Mouse (Mus musculus) hindbrain, embryonic 16.5 days (tissue): ENCODE measurements around the gene Oxct1. TPM values are rescaled to one million over a fixed set of nuclear protein-coding genes. Genes with fewer than 3 reads are reported as not detected.
A peak's percentile ranks its signal among the peaks of the same experiment; 100 is the strongest.

Experiments
- ATAC-seq: fragments of 200-750 bp; cut with Nextera tagmentation; 2 replicates; pipeline ENCODE4 v1.8.0; 2017; ENCODE audit warnings: moderate TSS enrichment, moderate library complexity
- H3K27ac ChIP-seq: fragments of 300-500 bp; sonication (generic); 2 replicates; pipeline ENCODE4 v1.5.1; 2014; ENCODE audit warnings: low read depth, mild to moderate bottlenecking, control low read depth, low read length, moderate library complexity
- H3K27me3 ChIP-seq: fragments of 300-500 bp; sonication (generic); replicated peaks from 2 replicates; pipeline ENCODE4 v1.6.1; 2014; ENCODE audit warnings: low read length; ENCODE audit not compliant: control insufficient read depth, insufficient read depth
- H3K36me3 ChIP-seq: fragments of 300-500 bp; sonication (generic); 2 replicates; pipeline ENCODE4 v1.6.1; 2014; ENCODE audit warnings: mild to moderate bottlenecking, low read length, moderate library complexity, mixed read lengths; ENCODE audit not compliant: control insufficient read depth, insufficient read depth
- H3K4me1 ChIP-seq: fragments of 300-500 bp; sonication (generic); 2 replicates; pipeline ENCODE4 v1.6.1; 2014; ENCODE audit warnings: low read depth, low read length; ENCODE audit not compliant: control insufficient read depth, insufficient read depth
- H3K4me2 ChIP-seq: fragments of 300-500 bp; sonication (generic); 2 replicates; pipeline ENCODE4 v1.6.1; 2014; ENCODE audit warnings: mild to moderate bottlenecking, low read length, control low read depth, moderate library complexity
- H3K4me3 ChIP-seq: fragments of 300-500 bp; sonication (generic); 2 replicates; pipeline ENCODE4 v1.5.1; 2014; ENCODE audit warnings: mild to moderate bottlenecking, low read length, control low read depth, moderate library complexity
- H3K9ac ChIP-seq: fragments of 300-500 bp; sonication (generic); 2 replicates; pipeline ENCODE4 v1.6.1; 2014; ENCODE audit warnings: low read depth, mild to moderate bottlenecking, control low read depth, low read length, moderate library complexity
- H3K9me3 ChIP-seq: fragments of 300-500 bp; sonication (generic); 2 replicates; pipeline ENCODE4 v1.6.1; 2014; ENCODE audit warnings: mild to moderate bottlenecking, low read length, moderate library complexity; ENCODE audit not compliant: control insufficient read depth
- WGBS: fragments of 180-500 bp; shearing (Covaris S2); extraction: QIAGEN DNeasy Blood & Tissue Kit; methylation state at CpG from one replicate; pipeline ENCODE4 v1.1.7; 2014; 5-methylcytosine and 5-hydroxymethylcytosine counted together
- polyA plus RNA-seq: library from polyadenylated mRNA; unstranded; fragments of >200 nt; fragmentation: Nextera tagmentation; extraction: Ambion mirVana; gene quantifications from 2 replicates; pipeline ENCODE4 v1.2.1, GENCODE M21; 2015

Gene Oxct1
- polyA plus RNA-seq, 1 experiment from 2014 or later = 495 TPM

DNA sequence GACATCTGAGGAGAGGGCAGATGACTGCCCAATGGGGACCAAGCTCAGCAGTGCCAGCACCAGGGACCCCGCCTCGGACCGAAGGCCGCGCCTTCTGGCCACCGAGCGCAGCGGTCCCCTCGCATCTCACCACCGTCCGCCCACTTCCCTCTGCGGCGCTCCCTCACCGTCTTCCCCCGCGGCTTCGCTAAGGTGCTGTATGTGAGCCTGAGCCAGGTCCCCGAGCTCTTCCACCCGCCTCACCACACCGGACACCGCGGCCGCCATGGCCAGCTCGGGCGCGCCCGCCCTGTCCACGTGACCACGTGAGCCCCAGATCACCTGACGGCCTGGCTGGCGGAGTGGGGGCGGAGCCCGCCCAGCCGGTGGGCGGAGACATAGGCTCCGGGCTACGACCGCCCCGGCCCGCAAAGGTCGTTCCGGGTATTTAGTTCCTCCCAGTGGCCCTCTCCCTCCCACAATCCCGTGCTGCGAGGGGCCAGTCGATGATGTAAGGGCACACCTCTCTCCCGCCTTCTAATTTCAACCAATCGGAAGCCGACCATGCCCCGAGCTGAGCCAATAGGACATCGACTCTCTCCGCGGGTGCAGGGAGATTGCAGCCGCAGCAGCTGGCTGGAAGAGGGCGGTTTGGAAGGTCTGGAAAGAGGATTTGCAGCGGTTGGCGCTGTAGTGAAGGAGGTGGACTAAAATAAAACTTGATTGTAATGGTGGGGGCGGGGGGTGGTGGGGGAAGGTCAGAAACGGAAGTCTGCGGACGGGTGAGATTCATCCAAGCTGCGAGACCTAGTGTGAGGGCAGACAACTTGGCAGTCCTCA is 30.5 kb upstream of the Oxct1 start, which contains the start of gene AW549877:
Gene AW549877, minus strand, starts transcription at position 297 of the 819 bp plus-strand sequence.
- H3K4me2 ChIP-seq = peak within 1 kb of the TSS; percentile 71
- under 1% methylated on average over 60 of the region's 61 CpGs for WGBS
- peak within 1 kb of the TSS; percentile 82 for H3K9ac ChIP-seq
- no peaks in the 10 kb centered on the region for H3K27me3 ChIP-seq
- peaks cover 6% of the 10 kb centered on the region; the same call in 1 of the 2 replicates for H3K36me3 ChIP-seq
- H3K4me1 ChIP-seq = peaks cover 8% of the 10 kb centered on the region
- ATAC-seq = peak; percentile 100
- peak within 1 kb of the TSS; percentile 90 for H3K27ac ChIP-seq
- H3K9me3 ChIP-seq = no peaks in the 10 kb centered on the region
- peak within 1 kb of the TSS; percentile 78 for H3K4me3 ChIP-seq

GRCm38 (mm10) chr15:3996267-3997010 is 29.7 kb upstream of the Oxct1 start:
- H3K27me3 ChIP-seq = no peaks in the 10 kb centered on the region
- H3K4me3 ChIP-seq = peak overlapping the region; percentile 78
- H3K27ac ChIP-seq = peak overlapping the region; percentile 90
- peak overlapping the region; percentile 71 for H3K4me2 ChIP-seq
- no peak for ATAC-seq
- peaks cover 4% of the 10 kb centered on the region; the same call in 1 of the 2 replicates for H3K36me3 ChIP-seq
- H3K4me1 ChIP-seq = peaks cover 8% of the 10 kb centered on the region
- H3K9me3 ChIP-seq = no peaks in the 10 kb centered on the region
- WGBS = 19% methylated on average over 14 of the region's 14 CpGs
- H3K9ac ChIP-seq = peak overlapping the region; percentile 67

GRCm38 (mm10) chr15:3999144-3999543 is 27.0 kb upstream of the Oxct1 start:
- 81% methylated on average over 2 of the region's 2 CpGs for WGBS
- H3K36me3 ChIP-seq = no peaks in the 10 kb centered on the region
- no peak overlapping the region for H3K9ac ChIP-seq
- no peak overlapping the region for H3K4me2 ChIP-seq
- no peak overlapping the region for H3K27ac ChIP-seq
- no peak overlapping the region for H3K4me3 ChIP-seq
- ATAC-seq = no peak
- no peaks in the 10 kb centered on the region for H3K27me3 ChIP-seq
- H3K4me1 ChIP-seq = peaks cover 8% of the 10 kb centered on the region
- H3K9me3 ChIP-seq = no peaks in the 10 kb centered on the region

DNA sequence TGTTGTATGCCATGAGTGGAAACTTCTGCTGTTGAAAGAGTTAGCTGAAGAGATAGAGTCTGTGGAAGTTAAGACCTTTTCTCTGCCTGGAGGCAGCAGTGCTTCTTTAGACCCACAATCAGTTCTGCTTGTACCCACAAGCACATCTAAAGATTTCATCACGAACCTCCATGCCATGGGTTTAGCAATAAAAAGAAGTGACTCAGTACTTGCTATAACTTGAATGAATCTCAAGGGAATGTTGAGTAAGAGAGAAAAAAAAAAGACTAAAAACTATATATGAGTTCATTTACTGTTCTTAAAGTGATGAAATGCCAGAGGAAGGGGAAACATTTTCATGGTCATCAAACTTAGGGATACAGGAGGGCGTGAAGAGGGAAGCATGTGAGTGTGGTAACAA is 25.6 kb upstream of the Oxct1 start:
- Histone ChIP-seq H3K9ac (no peak overlapping the region), H3K4me3 (no peak overlapping the region), H3K4me2 (no peak overlapping the region), H3K27me3 (no peaks in the 10 kb centered on the region), H3K9me3 (peaks cover 6% of the 10 kb centered on the region; the same call in 1 of the 2 replicates), H3K27ac (no peak overlapping the region), H3K36me3 (no peaks in the 10 kb centered on the region), H3K4me1 (peaks cover 3% of the 10 kb centered on the region; the same call in 1 of the 2 replicates)
- no peak for ATAC-seq
- 85% methylated on average over 2 of the region's 2 CpGs for WGBS

- ATAC-seq = no peak
- no peak overlapping the region for H3K27ac ChIP-seq
These were observed 12.3 kb upstream of the Oxct1 start for GRCm38 (mm10) chr15:4013873-4014272.

DNA sequence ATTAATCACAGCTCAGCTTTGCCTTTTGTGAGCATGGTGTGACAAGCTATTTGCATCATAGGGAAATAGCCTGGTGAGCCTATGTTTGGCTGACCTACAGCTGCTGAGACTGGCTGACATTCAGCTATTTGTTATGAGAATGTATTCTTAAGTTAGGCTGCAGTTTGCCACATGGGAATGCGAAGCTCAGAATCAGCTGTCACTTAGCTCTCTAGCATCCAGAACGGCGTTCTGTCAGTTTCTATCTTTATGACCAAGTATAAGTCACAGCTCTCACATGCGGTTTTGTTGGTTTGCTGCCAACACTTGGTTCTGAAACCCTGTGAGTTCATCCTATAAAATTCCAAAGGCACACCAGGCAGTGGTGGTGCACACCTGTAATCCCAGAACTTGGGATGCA is 5.5 kb upstream of the Oxct1 start:
- no peak overlapping the region for H3K4me3 ChIP-seq
- no peak overlapping the region for H3K9ac ChIP-seq
- WGBS = 51% methylated on average over 4 of the region's 4 CpGs
- no peak for ATAC-seq
- H3K36me3 ChIP-seq = no peaks in the 10 kb centered on the region
- no peaks in the 10 kb centered on the region for H3K9me3 ChIP-seq
- H3K4me2 ChIP-seq = no peak overlapping the region
- H3K27ac ChIP-seq = no peak overlapping the region
- no peaks in the 10 kb centered on the region; the same call in 1 of the 2 replicates for H3K4me1 ChIP-seq
- H3K27me3 ChIP-seq = no peaks in the 10 kb centered on the region

More at GRCm38 (mm10) chr15:4013873-4014272, 12.3 kb upstream of the Oxct1 start:
- H3K9ac ChIP-seq = no peak overlapping the region
- H3K4me2 ChIP-seq = no peak overlapping the region
- 73% methylated on average over 2 of the region's 2 CpGs for WGBS
- H3K4me1 ChIP-seq = no peaks in the 10 kb centered on the region
- H3K9me3 ChIP-seq = no peaks in the 10 kb centered on the region
- no peaks in the 10 kb centered on the region for H3K27me3 ChIP-seq
- no peaks in the 10 kb centered on the region for H3K36me3 ChIP-seq
- H3K4me3 ChIP-seq = no peak overlapping the region

GRCm38 (mm10) chr15:4023747-4024146 is 2.4 kb upstream of the Oxct1 start:
- Histone ChIP-seq H3K4me3 (no peak overlapping the region), H3K36me3 (no peaks in the 10 kb centered on the region), H3K4me1 (peaks cover 12% of the 10 kb centered on the region), H3K9ac (no peak overlapping the region), H3K9me3 (no peaks in the 10 kb centered on the region), H3K27me3 (no peaks in the 10 kb centered on the region), H3K27ac (no peak overlapping the region), H3K4me2 (no peak overlapping the region)
- no peak for ATAC-seq
- WGBS = 100% methylated on average over 2 of the region's 2 CpGs

DNA sequence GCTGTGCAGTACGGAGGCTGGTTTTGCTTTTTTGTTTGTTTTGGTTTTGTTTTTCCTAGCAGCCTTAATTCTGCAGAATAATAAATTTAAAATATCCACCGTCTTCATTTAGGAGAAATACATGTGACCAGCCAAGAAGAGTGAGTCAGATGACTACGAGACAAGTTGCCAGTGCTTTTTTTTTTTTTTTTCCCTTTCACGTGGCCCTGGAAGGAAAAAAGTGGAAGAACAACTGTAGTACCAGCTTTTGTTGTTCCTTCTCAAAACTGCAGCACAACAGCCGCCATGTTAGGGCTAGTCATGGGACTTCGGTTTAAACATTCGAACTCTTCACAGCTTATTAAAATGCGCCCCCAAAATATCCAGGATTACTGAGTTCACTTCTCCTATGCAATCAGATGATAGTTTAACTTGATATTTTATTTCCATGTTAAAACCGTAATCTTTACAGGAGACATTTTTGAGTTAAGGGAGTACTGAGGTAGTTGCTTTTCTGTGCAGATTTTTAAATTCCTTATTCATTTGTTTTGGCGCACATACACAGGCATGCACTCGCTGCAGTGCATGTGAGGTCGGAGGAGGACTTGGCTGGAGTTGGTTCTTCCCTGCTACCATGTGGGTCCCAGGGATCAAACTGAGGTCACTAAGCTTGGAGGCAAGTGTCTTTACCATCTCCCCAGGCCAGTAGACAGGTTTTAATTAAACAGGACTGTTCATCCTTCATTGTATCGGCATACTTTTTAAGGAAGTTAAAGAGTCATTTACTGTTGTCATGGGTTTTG is 1.3 kb upstream of the Oxct1 start:
- Histone ChIP-seq H3K27me3 (no peaks in the 10 kb centered on the region), H3K4me1 (peaks cover 12% of the 10 kb centered on the region), H3K27ac (no peak overlapping the region), H3K36me3 (no peaks in the 10 kb centered on the region), H3K4me2 (no peak overlapping the region), H3K9me3 (no peaks in the 10 kb centered on the region), H3K9ac (no peak overlapping the region), H3K4me3 (no peak overlapping the region)
- 84% methylated on average over 13 of the region's 13 CpGs for WGBS
- ATAC-seq = no peak
